In genomic region chr7:139685336-139685735, GRCm38 (mm10) we compare ENCODE assay signal across 18 mouse cellular contexts. TPM values are rescaled to one million over a fixed set of nuclear protein-coding genes. Genes with fewer than 3 reads are reported as not detected.
DNase-seq lines count a peak whose midpoint lies in the region; ATAC-seq and TF ChIP-seq lines count a peak whose summit lies in the region.
"Had no signal": no experiment of that assay in that cellular context is flagged by ENCODE, and none has a peak within 500 bp of the region (broad histone marks: within the 10 kb centered on the region; RNA-seq: fewer than 3 reads in every experiment).

No protein-coding gene starts in this region.

- no peaks in the 10 kb centered on the region for H3K36me3 ChIP-seq in hindbrain, embryonic 11.5 days (ENCODE audit: control insufficient read depth, insufficient read depth, low read length)
- no peaks in the 10 kb centered on the region for H3K36me3 ChIP-seq in hindbrain, embryonic 16.5 days (ENCODE audit: control insufficient read depth, insufficient read depth, low read length)
- H3K36me3 ChIP-seq in midbrain, postnatal 0 days (ENCODE audit: insufficient read depth, low read length): no peaks in the 10 kb centered on the region
- no peaks in the 10 kb centered on the region for H3K36me3 ChIP-seq in midbrain, embryonic 15.5 days (replicated peaks)
- no peaks in the 10 kb centered on the region for H3K36me3 ChIP-seq in forebrain, embryonic 10.5 days (replicated peaks)
- H3K36me3 ChIP-seq: forebrain, embryonic 12.5 days; heart, embryonic 10.5 days; limb, embryonic 12.5 days; liver, embryonic 13.5 days; lung, embryonic 15.5 days had no signal

- no peaks in the 10 kb centered on the region for H3K27me3 ChIP-seq in hindbrain, embryonic 11.5 days (ENCODE audit: control insufficient read depth, insufficient read depth, low read length)
- no peaks in the 10 kb centered on the region for H3K27me3 ChIP-seq in hindbrain, embryonic 16.5 days (replicated peaks; ENCODE audit: control insufficient read depth, insufficient read depth, low read length)
- no peaks in the 10 kb centered on the region; the same call in 1 of the 2 replicates for H3K27me3 ChIP-seq in midbrain, postnatal 0 days (ENCODE audit: insufficient read depth, low read length)
- no peaks in the 10 kb centered on the region; the same call in 1 of the 2 replicates for H3K27me3 ChIP-seq in midbrain, embryonic 15.5 days (replicated peaks)
- H3K27me3 ChIP-seq in forebrain, embryonic 10.5 days (ENCODE audit: poor library complexity, severe bottlenecking): peaks cover 38% of the 10 kb centered on the region

- H3K4me3 ChIP-seq in hindbrain, embryonic 11.5 days (ENCODE audit: low read depth, low read length): no peak overlapping the region
- no peak overlapping the region for H3K4me3 ChIP-seq in hindbrain, embryonic 16.5 days (ENCODE audit: low read length)
- no peak overlapping the region for H3K4me3 ChIP-seq in midbrain, postnatal 0 days (ENCODE audit: low read depth, low read length)
- H3K4me3 ChIP-seq in midbrain, embryonic 15.5 days: no peak overlapping the region
- H3K4me3 ChIP-seq in forebrain, embryonic 10.5 days: no peak overlapping the region
- H3K4me3 ChIP-seq: liver, embryonic 13.5 days had no signal

- TF ChIP-seq CTCF in midbrain, postnatal 0 days (IDR thresholded peaks at IDR 0.05): no peak
- no peak for TF ChIP-seq CTCF in brain, embryonic 14.5 days (IDR thresholded peaks at IDR 0.05; ENCODE audit: borderline replicate concordance, extremely low read depth, insufficient read depth, insufficient read length)

- intact Hi-C loops in heart, postnatal 14 days (cut with DNase I): loop anchor here (1.0 kb wide), 1 partner anchor 37 kb away; no protein-coding TSS in a partner anchor

- peak; percentile 6 for DNase-seq in hindbrain, embryonic 11.5 days (ENCODE audit: low spot score)
- DNase-seq in midbrain, postnatal 0 days (ENCODE audit: low spot score): peak; percentile 8
- DNase-seq in brain, embryonic 14.5 days (ENCODE audit: low read depth): peak; percentile 18
- peak; percentile 21 for DNase-seq in naive thymus-derived CD4-positive, alpha-beta T cell, adult 2 months (ENCODE audit: low read depth)
- DNase-seq in heart, postnatal 14 days: no peak
- DNase-seq in forebrain, embryonic 10.5 days (ENCODE audit: extremely low spot score, low spot score): no peak

- no peak overlapping the region for H3K27ac ChIP-seq in hindbrain, embryonic 11.5 days (ENCODE audit: low read depth, low read length)
- H3K27ac ChIP-seq in hindbrain, embryonic 16.5 days (ENCODE audit: low read depth, low read length): no peak overlapping the region
- no peak overlapping the region for H3K27ac ChIP-seq in midbrain, postnatal 0 days (ENCODE audit: low read depth, low read length)
- H3K27ac ChIP-seq in midbrain, embryonic 15.5 days: no peak overlapping the region
- H3K27ac ChIP-seq in forebrain, embryonic 10.5 days: no peak overlapping the region
- H3K27ac ChIP-seq: forebrain, embryonic 12.5 days; heart, embryonic 10.5 days; layer of hippocampus, adult 2 months; limb, embryonic 12.5 days; liver, embryonic 13.5 days; lung, embryonic 15.5 days had no signal

- no peak for TF ChIP-seq POLR2A in brain, embryonic 14.5 days (IDR thresholded peaks at IDR 0.05; ENCODE audit: borderline replicate concordance, extremely low read depth, insufficient read depth, insufficient read length, poor library complexity, severe bottlenecking)

- no peaks in the 10 kb centered on the region; the same call in 1 of the 2 replicates for H3K4me1 ChIP-seq in hindbrain, embryonic 11.5 days (replicated peaks; ENCODE audit: control insufficient read depth, insufficient read depth, low read length)
- H3K4me1 ChIP-seq in hindbrain, embryonic 16.5 days (ENCODE audit: control insufficient read depth, insufficient read depth, low read depth, low read length): peaks cover 8% of the 10 kb centered on the region
- no peaks in the 10 kb centered on the region; the same call in 1 of the 2 replicates for H3K4me1 ChIP-seq in midbrain, postnatal 0 days (ENCODE audit: insufficient read depth, low read length)
- peaks cover 10% of the 10 kb centered on the region for H3K4me1 ChIP-seq in midbrain, embryonic 15.5 days
- peaks cover 23% of the 10 kb centered on the region for H3K4me1 ChIP-seq in forebrain, embryonic 10.5 days

- no peak overlapping the region for H3K4me2 ChIP-seq in hindbrain, embryonic 11.5 days (replicated peaks; ENCODE audit: low read depth, low read length)
- H3K4me2 ChIP-seq in hindbrain, embryonic 16.5 days (ENCODE audit: low read length): no peak overlapping the region
- H3K4me2 ChIP-seq in midbrain, postnatal 0 days (ENCODE audit: low read depth, low read length, poor library complexity, severe bottlenecking): no peak overlapping the region
- no peak overlapping the region for H3K4me2 ChIP-seq in midbrain, embryonic 15.5 days
- H3K4me2 ChIP-seq: limb, embryonic 12.5 days had no signal

- H3K9ac ChIP-seq in hindbrain, embryonic 11.5 days (ENCODE audit: low read depth, low read length): no peak overlapping the region
- no peak overlapping the region for H3K9ac ChIP-seq in hindbrain, embryonic 16.5 days (ENCODE audit: low read depth, low read length)
- H3K9ac ChIP-seq in midbrain, postnatal 0 days (replicated peaks; ENCODE audit: low read length, poor library complexity, severe bottlenecking): no peak overlapping the region
- no peak overlapping the region for H3K9ac ChIP-seq in midbrain, embryonic 15.5 days
- H3K9ac ChIP-seq: forebrain, embryonic 12.5 days; limb, embryonic 12.5 days; liver, embryonic 13.5 days; lung, embryonic 15.5 days had no signal

- H3K9me3 ChIP-seq in hindbrain, embryonic 11.5 days (ENCODE audit: control insufficient read depth, low read length): no peaks in the 10 kb centered on the region
- H3K9me3 ChIP-seq in hindbrain, embryonic 16.5 days (ENCODE audit: control insufficient read depth, low read length): no peaks in the 10 kb centered on the region
- H3K9me3 ChIP-seq in midbrain, postnatal 0 days (ENCODE audit: low read length): no peaks in the 10 kb centered on the region
- no peaks in the 10 kb centered on the region for H3K9me3 ChIP-seq in midbrain, embryonic 15.5 days
- H3K9me3 ChIP-seq in forebrain, embryonic 10.5 days: no peaks in the 10 kb centered on the region
- H3K9me3 ChIP-seq: forebrain, embryonic 12.5 days; heart, embryonic 10.5 days; limb, embryonic 12.5 days; liver, embryonic 13.5 days; lung, embryonic 15.5 days had no signal

- ATAC-seq in hindbrain, embryonic 11.5 days (ENCODE audit: low FRiP score): no peak
- ATAC-seq in hindbrain, embryonic 16.5 days: no peak
- no peak for ATAC-seq in midbrain, postnatal 0 days (ENCODE audit: low FRiP score)
- ATAC-seq in midbrain, embryonic 15.5 days (replicated peaks): no peak

RNA-seq across cellular contexts. Expression of gene Cfap46, which starts 1.7 kb away (rescaled TPM):
- 1.0 TPM in 2 replicates for polyA plus RNA-seq in hindbrain, embryonic 11.5 days (2014; fragmentation: Nextera tagmentation; extraction: Ambion mirVana)
- 3.4 and 3.7 TPM in 2 replicates for polyA plus RNA-seq in hindbrain, embryonic 16.5 days (2015; fragmentation: Nextera tagmentation; extraction: Ambion mirVana)
- 4.2 and 4.4 TPM in 2 replicates for total RNA-seq in midbrain, postnatal 0 days (2014; rRNA removed)
- 4.5 and 4.6 TPM in 2 replicates for polyA plus RNA-seq in midbrain, postnatal 0 days (2015; fragmentation: Nextera tagmentation; extraction: Ambion mirVana)
- polyA plus RNA-seq in midbrain, embryonic 15.5 days (2015; fragmentation: Nextera tagmentation; extraction: Ambion mirVana): 3.0 and 4.1 TPM in 2 replicates
- polyA plus RNA-seq in brain, embryonic 14.5 days (2012; rRNA removed): 3.4 and 4.6 TPM in 2 replicates
- under 1 TPM; 0.17 to 0.20 TPM for total RNA-seq in heart, postnatal 14 days (2021)
- 0.33 and 0.35 TPM in 2 replicates for polyA plus RNA-seq in forebrain, embryonic 10.5 days (2016; fragmentation: Nextera tagmentation; extraction: Ambion mirVana)
- total RNA-seq: megakaryocyte, adult 5-6 weeks; monocyte, adult 5-6 weeks; neutrophil, adult 5-6 weeks had no signal
- polyA plus RNA-seq: liver, embryonic 13.5 days; small intestine, adult 2 months had no signal

Comparison
In these comparisons a context has a peak if more than half of its experiments do, and no peak if none do; other contexts are left out.
1. DNase-seq: peak in hindbrain, embryonic 11.5 days (single experiment), midbrain, postnatal 0 days (single experiment), brain, embryonic 14.5 days (single experiment) and naive thymus-derived CD4-positive, alpha-beta T cell, adult 2 months (single experiment); none in heart, postnatal 14 days (0 of 2) and forebrain, embryonic 10.5 days (single experiment).